Mouse (Mus musculus): Measurements from ENCODE around the gene Naip5.
"Not testable (repeated sequence)": the region's sequence is repeated elsewhere in the genome, so short reads cannot be mapped to it uniquely, and the experiment has no call there.

The Naip5 gene

DNA sequence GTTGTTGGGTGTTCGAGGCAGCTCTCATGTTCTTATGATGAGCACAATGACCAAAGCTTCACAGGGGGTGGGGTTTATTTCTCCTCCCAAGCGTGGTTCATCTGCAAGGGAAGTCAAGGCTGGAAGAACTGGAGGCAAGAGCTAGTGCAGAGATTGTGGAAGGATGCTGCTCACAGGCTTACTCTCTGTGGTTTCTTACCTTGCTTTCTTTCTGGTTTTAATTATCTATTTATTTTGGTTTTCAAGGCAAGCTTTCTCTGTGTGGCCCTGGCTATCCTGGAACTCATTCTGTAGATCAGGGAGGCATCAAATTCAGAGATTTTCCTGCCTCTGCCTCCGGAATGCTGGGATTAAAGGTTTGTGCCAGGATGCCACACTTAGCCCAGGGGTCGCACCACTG, at the start of gene Naip5:
Gene Naip5, minus strand, starts transcription at position 101 of the 400 bp plus-strand sequence.
- not testable (repeated sequence) for DNase-seq

DNA sequence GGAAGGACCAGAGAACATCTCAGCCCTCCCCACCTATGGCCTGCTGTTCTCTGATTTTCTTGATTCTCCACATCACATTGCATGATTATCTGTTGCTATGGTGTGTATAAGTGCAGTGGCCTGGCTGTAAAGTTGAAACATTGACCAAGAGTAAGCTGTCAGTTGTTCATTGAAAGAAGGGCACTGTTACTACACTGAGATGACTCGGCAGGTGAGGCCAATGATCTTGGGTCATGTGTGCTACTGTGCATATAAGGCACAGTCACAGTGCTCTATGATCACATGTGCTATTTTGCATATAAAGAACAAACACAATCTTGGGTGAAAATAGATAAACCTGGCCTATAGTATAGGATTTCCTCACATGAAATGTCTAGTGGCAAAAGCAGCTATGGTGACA, 38.5 kb upstream of the Naip5 start:
- DNase-seq = no peak

DNA sequence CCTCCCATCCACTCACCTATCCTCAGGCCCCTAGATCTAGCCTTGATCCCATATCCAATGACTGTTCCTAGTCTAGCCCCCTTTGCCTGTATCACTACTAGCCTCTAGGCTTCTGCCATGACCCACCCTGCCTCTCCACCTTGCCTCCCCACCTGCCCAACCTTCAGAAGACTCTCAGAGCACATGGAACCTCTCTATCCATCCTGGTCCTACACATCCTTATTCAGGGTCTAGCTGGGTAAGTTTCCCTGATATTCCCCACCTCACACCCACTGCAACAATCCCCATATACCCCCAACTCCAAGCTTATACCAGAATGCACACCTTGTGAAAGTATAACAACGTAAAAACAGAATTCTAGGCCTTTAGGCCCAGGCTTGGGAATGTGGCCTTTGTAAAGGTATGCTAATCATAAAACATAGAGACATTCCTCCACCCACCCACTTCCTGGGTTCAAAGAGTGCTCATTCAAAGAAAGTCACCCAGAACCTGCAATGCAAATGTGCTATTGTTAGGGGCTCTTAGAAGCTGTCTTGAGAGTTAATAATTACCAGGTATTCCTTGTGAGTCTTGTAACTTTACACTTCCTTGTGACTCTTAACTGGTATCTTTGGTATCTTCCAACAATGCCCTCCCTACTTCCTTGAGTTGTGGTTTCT, 25.5 kb upstream of the Naip5 start:
- DNase-seq = not testable (repeated sequence)

DNA sequence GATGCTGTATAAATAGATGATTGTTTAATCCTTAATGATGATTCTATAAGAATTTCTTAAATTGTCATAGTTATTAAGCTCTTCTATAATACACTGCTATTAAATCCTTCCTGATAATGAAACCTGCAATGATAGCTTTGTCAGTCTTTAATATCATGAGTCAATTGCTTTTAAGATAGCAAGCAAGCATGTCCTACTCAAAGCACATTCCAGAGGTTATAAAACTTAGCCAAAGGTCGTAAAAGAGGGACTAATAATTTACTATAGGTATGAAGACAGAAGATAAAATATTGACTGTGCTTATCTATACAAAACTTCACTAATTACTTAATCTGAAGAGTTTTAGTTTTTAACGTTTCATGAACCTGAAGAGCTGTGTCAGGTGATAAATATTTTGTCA, 10.9 kb upstream of the Naip5 start:
- DNase-seq = not testable (repeated sequence)

- not testable (repeated sequence) for DNase-seq
These were observed 9.8 kb upstream of the Naip5 start for GRCm38 (mm10) chr13:100255925-100256324.

DNA sequence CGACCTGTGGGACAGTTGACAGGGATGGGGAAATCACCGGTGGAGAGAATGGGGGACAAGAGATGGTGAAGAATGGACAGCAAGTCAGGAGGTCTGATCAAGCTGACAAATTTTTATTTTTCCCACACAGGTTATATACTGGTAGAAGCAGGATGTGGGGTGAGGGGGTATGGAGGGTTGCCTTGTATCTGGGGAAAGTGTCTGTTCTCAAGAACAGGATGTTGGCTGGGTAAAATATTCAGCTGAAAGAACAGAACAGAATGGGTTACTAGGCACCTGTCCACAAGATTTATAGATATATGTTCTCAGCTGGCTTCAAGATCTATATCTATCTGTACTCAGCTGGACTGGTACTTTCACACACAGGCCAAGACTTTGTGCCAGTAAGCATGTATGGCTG, 5.8 kb upstream of the Naip5 start:
- not testable (repeated sequence) for DNase-seq

DNA sequence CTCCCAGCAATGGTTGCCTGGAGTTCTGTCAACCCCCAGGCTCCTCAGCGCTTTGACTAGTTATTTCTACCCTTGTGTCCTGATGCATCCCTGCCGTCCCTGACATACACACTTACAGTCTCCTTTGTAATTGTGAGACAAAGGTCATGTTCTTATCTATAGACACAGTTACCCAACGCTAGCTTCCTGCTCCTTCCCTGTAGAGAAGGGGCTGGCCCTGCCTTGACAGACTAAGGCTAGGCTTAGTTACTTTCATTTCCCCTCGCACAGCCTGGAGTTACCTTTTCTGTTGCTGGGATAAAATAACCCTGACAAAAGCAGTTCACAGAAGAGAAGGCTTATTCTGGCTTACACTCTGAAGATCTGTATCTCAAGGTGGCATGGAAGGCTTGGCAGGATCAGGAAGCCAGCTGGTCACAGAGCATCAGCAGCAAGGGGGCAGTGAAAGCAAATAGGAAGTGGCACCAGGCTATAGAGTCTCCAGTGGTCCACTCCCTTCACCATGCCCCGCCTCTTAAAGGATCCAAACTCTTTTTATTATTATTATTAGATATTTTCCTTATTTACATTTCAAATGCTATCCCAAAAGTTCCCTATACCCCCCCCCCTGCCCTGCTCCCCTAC, 885 bp upstream of the Naip5 start:
- DNase-seq = not testable (repeated sequence)

GRCm38 (mm10) chr13:100243702-100244101, 2.4 kb downstream of the Naip5 start:
- DNase-seq = no peak

DNA sequence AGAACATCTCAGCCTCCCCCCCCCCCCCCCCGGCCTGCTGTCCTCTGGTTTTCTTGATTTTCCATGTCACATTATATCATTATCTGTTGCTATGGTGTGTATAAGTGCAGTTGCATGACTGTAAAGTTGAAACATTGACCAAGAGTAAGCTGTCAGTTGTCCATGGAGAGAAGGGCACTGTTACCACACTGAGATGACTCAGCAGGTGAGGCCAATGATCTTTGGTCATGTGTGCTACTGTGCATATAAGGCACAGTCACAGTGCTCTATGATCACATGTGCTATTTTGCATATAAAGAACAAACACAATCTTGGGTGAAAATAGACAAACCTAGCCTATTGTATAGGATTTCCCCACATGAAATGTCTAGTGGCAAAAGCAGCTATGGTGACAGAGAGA, 32.4 kb downstream of the Naip5 start:
- DNase-seq = not testable (repeated sequence)

DNA sequence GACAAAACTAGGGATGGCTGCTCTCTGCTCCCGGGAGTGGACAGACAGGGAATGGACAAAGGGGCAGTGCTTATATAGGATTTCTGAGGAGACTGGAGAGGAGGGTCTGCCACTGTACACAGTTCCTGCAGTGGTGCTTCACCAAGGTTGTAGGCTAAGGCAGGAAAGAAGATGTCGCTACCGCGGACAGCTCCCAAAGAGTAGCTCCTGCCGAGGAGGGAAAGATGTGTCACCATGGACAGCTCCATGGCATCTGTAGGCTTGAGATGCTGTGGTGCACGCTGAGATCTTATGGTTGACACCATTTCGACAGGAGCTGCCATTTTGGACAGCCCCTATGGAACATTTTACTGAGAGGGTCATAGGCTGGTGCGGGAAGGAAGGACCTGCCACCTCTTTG, 35.6 kb downstream of the Naip5 start:
- DNase-seq = no peak

- DNase-seq = no peak
These were observed 42.8 kb downstream of the Naip5 start for GRCm38 (mm10) chr13:100203319-100203718.

- DNase-seq = not testable (repeated sequence)
These were observed 44.3 kb downstream of the Naip5 start, which contains the start of gene Naip2 for GRCm38 (mm10) chr13:100201659-100202333. Gene Naip2 (minus strand): TSS chr13:100202092.

- no peak for DNase-seq
These were observed 45.3 kb downstream of the Naip5 start for GRCm38 (mm10) chr13:100200778-100201177.

DNA sequence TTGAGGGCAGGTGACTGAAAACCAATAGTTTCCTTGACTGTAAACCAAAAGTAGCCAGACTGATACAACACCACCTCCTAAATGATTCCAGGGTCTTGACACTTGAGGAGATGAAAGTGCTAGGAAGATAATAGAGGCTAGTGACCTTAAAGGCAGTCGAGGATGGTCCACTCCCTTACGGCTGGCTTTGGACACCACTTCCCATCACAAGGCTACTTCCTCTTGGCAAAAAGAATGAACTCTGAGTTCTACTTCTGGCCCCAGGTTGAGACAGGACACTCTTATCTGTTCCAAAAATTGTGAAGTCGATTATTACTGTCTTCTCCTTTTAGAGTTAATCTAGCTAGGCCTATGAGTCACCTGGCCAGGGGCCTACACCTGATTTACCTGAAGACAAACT, 50.7 kb downstream of the Naip5 start:
- DNase-seq = no peak

- not testable (repeated sequence) for DNase-seq
These were observed 63.0 kb downstream of the Naip5 start for GRCm38 (mm10) chr13:100183111-100183510.

DNA sequence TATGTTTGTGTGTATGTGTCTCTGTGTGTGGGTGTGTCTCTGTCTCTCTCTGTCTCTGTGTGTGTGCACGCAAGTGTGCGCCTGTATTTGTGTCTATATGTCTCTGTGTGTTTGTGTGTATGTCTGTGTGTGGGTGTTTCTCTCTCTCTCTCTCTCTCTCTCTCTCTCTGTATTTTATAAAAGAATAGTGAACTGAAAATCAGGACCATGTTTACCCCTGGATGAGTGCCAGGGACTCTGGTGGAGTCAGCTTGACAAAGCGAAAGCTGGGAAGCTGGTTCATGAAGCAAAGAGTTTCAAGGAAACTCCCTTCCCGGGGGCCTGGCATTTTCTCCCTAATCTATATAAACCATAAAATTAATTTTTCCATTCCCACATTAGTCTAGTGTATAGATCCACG, 71.8 kb downstream of the Naip5 start:
- not testable (repeated sequence) for DNase-seq

- DNase-seq = not testable (repeated sequence)
These were observed 79.7 kb downstream of the Naip5 start for GRCm38 (mm10) chr13:100166378-100166777.

- DNase-seq = not testable (repeated sequence)
These were observed 83.7 kb downstream of the Naip5 start for GRCm38 (mm10) chr13:100162467-100162866.
